Mouse (Mus musculus): ENCODE data around the gene Triobp. TPM values are rescaled to one million over a fixed set of nuclear protein-coding genes. Genes with fewer than 3 reads are reported as not detected.
A peak's percentile ranks its signal among the peaks of the same experiment; 100 is the strongest.

Triobp gene
- polyA plus RNA-seq, 1 experiment: 11.0 TPM

DNA sequence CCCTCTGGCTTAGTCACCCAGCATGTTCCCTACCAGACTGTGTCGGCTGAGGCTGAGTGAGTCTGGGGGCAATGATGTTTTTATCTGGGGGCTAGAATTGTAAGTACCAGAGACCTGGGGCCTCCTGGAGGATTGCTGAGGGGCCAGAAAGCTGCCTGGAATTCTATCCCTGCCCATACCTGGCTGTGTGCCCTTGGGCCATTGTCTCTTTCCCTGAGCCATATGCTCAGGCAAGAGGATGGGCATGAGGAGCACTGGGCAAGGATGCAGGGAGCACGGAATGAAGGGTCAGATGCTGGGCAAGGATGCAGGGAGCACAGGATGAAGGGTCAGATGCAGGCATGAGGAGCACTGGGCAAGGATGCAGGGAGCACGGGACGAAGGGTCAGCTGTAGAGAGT, 32.6 kb downstream of the Triobp start:
- Histone ChIP-seq H3K4me3 (ENCODE audit: insufficient read depth, low read length) (no peak overlapping the region), H3K4me1 (ENCODE audit: control insufficient read depth, insufficient read depth, low read length) (peaks cover 4% of the 10 kb centered on the region; the same call in 1 of the 2 replicates), H3K27ac (ENCODE audit: insufficient read depth, low read length) (no peak overlapping the region)
- TF ChIP-seq POLR2A (IDR thresholded peaks at IDR 0.05; ENCODE audit: extremely low read depth, insufficient read depth, low read length): no peak
- no peak for TF ChIP-seq CTCF (IDR thresholded peaks at IDR 0.05; ENCODE audit: extremely low read depth, insufficient read depth, low read length)

DNA sequence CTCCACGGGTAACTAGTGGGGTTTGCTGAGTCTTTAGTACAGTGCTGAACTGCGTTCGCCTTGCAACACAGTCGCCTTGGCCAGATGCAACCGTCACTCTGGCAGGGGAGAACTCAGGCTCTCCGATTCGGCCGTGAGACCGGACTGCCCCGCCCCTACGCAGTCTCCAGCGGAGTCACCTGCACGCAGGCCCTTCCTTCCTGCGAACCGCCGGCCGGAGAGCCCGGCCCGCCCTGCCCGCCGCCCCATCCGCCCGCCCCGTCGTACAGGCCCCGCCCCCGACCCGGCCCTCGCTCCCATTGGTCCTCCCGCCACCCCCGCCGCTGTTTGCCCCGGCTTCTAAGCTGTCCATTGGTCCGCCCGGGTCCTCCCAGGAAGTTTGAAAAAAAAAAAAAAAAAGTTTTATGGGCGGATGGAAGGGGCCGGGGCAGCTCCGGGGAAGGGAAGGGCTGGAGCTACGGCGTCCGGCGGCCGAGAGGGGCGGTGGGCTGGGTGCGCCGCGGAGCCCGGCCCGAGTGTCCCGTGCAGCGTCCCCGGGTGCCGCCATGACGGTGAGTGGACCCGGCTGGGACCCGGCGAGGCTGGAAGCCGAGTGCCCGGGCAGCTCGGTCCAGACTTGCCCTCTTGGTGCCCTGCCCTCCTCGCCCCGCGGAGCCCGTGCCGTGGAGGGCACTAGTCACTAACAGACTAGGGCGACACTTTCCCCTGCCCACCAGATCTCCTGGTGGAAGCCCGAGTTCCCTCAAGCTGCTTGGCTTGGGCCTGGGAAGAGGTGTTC, 35.3 kb downstream of the Triobp start:
- TF ChIP-seq CTCF (IDR thresholded peaks at IDR 0.05; ENCODE audit: extremely low read depth, insufficient read depth, low read length) (no peak), POLR2A (IDR thresholded peaks at IDR 0.05; ENCODE audit: extremely low read depth, insufficient read depth, low read length) (no peak)
- Histone ChIP-seq H3K4me3 (ENCODE audit: insufficient read depth, low read length) (peak overlapping the region; percentile 55), H3K27ac (ENCODE audit: insufficient read depth, low read length) (peak overlapping the region; percentile 92), H3K4me1 (ENCODE audit: control insufficient read depth, insufficient read depth, low read length) (peaks cover 4% of the 10 kb centered on the region; the same call in 1 of the 2 replicates)

DNA sequence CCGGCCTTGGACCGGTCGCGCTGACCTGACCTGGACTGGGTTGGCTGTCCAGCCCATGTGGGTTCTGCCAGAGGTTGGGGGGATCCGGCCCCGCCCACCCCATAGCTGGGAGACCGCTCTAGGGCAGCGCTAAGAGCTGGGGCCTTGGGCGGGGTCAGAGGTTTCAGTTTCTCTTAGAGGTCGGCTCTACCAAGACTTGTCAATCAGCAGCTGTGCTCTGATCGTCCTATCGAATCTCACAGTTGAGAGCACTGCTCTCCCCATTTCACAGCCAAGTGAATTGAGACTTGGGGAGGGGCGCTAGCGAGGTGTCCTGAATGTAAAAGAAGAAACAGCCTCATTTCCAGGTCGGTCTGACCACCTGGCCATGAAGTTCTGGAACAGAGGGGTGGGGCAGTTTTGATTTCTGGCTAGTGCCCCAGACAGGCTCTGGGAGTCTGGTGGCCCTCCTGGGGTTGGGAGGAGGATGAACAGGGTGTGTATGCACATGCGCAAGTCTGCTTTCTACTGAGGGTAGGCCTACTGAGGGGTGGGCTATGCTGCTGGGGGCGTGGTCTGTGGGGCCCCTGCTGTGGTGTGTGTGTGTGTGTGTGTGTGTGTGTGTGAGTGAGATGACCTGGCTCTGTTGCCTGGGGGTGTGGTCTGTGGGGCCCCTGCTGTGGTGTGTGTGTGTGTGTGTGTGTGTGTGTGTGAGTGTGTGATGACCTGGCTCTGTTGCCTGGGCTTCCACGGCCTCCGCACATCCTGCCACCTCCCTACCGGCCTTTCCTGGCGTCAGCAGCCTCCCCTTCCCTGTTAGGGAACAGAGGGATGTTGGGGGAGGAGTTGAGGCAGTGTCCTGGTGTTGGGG, 36.1 kb downstream of the Triobp start:
- Histone ChIP-seq H3K4me3 (ENCODE audit: insufficient read depth, low read length) (peak overlapping the region; percentile 55), H3K4me1 (ENCODE audit: control insufficient read depth, insufficient read depth, low read length) (peaks cover 8% of the 10 kb centered on the region), H3K27ac (ENCODE audit: insufficient read depth, low read length) (peak overlapping the region; percentile 92; the same call in 1 of the 2 replicates)
- no peak for TF ChIP-seq CTCF (IDR thresholded peaks at IDR 0.05; ENCODE audit: extremely low read depth, insufficient read depth, low read length)
- no peak for TF ChIP-seq POLR2A (IDR thresholded peaks at IDR 0.05; ENCODE audit: extremely low read depth, insufficient read depth, low read length)

DNA sequence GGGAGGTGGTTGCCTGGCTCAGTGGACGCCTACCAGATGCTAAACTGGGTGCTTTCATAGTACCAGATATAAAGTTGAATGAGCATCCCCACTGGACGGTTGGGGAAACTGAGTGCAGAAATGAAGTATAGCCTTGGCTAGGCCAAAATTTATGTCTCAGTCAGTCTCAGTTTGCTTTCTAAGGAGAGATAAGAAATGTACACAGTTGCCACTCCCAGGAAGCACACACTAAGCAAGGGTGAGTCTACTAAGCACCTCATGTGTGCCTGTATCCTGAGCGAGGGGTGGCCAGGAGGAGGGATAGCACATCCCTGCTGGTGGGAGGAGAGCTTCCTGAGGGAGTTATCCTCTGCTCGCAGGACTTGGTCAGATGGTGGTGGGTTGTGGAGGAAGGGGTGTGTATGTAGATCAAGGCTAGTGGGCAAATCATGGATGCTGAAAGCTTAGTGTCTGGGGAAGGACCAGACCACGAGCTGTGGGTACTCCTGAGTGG, 36.8 kb downstream of the Triobp start:
- Histone ChIP-seq H3K27ac (ENCODE audit: insufficient read depth, low read length) (no peak overlapping the region), H3K4me1 (ENCODE audit: control insufficient read depth, insufficient read depth, low read length) (peaks cover 8% of the 10 kb centered on the region), H3K4me3 (ENCODE audit: insufficient read depth, low read length) (no peak overlapping the region)
- no peak for TF ChIP-seq POLR2A (IDR thresholded peaks at IDR 0.05; ENCODE audit: extremely low read depth, insufficient read depth, low read length)
- no peak for TF ChIP-seq CTCF (IDR thresholded peaks at IDR 0.05; ENCODE audit: extremely low read depth, insufficient read depth, low read length)

DNA sequence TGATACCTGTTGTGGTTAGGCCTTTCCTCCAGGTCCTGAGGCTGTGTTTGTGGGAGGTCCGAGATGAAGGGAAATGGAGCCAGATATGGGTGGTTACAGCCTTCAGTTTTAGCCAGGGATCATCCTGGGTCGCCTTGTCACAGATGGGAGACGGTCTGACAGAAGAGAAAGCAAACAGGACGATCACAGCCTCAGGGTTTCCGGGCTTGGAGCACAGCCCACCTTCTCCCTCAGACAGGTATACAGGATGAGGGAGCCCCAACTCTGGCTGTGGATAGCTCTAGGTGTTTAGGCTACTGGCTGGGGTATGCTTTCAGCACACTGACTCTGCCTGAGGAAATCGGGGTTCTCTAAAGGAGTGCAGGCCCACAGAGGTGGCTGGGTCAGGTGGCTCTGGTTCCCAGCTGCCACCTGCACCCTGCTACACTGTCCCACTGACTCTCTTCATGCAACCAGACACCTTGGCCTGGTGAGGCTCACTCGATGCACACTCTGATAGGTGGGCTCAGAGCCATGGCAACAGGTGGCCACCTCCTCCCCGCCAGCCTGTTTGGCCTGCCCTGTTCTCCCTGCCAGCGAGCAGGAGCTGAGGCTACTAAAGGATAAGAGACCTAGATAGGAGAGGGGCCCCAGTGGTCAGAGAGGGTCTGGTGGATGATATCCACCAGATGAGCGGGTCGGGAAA, 39.2 kb downstream of the Triobp start:
- H3K4me3 ChIP-seq (ENCODE audit: insufficient read depth, low read length): no peak overlapping the region
- TF ChIP-seq CTCF (IDR thresholded peaks at IDR 0.05; ENCODE audit: extremely low read depth, insufficient read depth, low read length) (no peak), POLR2A (IDR thresholded peaks at IDR 0.05; ENCODE audit: extremely low read depth, insufficient read depth, low read length) (no peak)
- H3K4me1 ChIP-seq (ENCODE audit: control insufficient read depth, insufficient read depth, low read length): peaks cover 8% of the 10 kb centered on the region
- H3K27ac ChIP-seq (ENCODE audit: insufficient read depth, low read length): no peak overlapping the region

DNA sequence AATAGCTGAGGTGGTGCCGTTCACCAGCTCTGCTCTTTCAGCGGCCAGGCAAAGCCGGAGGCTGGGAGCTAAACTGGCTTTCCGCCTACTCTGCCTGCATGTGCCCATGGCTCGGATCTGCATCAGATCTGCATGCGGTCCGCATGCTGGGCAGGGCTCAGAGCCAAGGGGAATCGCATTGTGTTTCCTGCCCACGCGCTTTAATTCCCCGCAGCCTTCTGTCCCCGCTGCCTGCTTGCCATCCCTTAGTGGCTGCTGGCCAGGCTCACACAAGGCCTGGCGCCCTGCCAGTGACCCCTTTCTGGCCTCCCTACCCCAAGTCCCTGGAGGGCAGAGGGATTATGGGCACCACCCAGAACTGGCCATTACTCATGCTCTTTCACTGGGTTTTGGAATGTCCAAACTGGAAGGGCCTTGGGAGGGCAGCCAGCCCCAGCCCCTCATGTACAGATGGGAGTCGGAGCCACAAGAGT, 41.0 kb downstream of the Triobp start:
- Histone ChIP-seq H3K4me3 (ENCODE audit: insufficient read depth, low read length) (no peak overlapping the region), H3K4me1 (ENCODE audit: control insufficient read depth, insufficient read depth, low read length) (peaks cover 8% of the 10 kb centered on the region), H3K27ac (ENCODE audit: insufficient read depth, low read length) (no peak overlapping the region)
- TF ChIP-seq POLR2A (IDR thresholded peaks at IDR 0.05; ENCODE audit: extremely low read depth, insufficient read depth, low read length) (no peak), CTCF (IDR thresholded peaks at IDR 0.05; ENCODE audit: extremely low read depth, insufficient read depth, low read length) (no peak)

DNA sequence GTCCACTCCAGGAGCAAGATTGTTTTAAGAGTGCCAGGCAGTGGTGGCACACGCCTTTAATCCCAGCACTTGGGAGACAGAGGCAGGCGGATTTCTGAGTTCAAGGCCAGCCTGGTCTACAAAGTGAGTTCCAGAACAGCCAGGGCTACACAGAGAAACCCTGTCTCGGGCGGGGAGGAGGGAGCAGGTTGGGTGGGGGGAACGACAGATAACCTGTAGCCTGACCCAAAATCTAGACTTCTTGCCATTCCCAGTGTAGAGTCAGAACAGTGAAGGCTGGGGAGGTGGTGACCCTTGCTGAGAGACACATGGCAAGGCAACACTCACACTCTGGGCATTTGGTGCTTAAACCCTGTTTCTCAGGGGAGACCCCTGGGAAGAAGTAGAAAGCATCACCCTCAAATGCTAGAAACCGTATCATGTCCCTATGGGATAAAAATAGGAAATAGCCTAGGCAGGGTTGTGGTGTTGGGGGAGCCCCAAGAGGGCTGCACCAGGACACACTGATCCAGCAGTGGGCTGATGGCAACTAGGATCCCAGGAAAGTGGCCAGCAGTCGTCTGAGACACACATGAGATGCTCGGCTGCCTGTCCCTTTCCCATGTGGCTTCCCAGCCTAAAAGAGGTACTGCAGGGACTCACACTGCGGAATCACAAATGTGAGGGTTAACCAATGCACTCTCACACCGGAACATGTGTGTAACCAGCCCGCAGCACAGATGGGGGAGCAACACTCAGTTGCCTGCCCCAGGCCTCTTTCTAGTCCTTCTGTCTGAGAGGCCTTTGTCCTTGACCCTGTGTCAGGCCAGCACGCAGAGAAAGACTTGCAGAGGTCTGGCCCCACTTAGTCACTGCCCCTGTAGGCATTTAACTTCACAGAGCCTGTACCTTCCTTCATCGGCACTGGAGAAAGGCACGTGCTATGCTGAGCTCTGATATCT, 41.9 kb downstream of the Triobp start:
- Histone ChIP-seq H3K4me3 (ENCODE audit: insufficient read depth, low read length) (no peak overlapping the region), H3K4me1 (ENCODE audit: control insufficient read depth, insufficient read depth, low read length) (peaks cover 6% of the 10 kb centered on the region), H3K27ac (ENCODE audit: insufficient read depth, low read length) (no peak overlapping the region)
- no peak for TF ChIP-seq CTCF (IDR thresholded peaks at IDR 0.05; ENCODE audit: extremely low read depth, insufficient read depth, low read length)
- no peak for TF ChIP-seq POLR2A (IDR thresholded peaks at IDR 0.05; ENCODE audit: extremely low read depth, insufficient read depth, low read length)

DNA sequence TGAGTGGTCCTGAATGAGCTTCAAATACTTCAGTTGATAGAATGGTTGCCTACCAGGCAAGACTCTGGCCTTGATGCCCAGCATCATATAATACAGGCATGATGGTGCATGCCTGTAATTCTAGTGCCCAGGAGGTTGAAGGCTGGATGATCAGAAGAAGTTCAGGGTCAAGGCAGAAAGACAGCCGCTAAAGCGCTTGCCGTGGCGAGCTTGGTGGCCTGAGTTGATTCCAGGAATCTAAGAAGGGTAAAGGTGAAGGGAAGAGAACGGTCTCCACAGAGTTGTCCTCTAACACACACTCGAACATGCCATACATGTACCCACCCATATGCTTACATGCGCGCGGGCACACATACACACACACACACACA, 42.6 kb downstream of the Triobp start:
- Histone ChIP-seq H3K27ac (ENCODE audit: insufficient read depth, low read length) (no peak overlapping the region), H3K4me1 (ENCODE audit: control insufficient read depth, insufficient read depth, low read length) (peaks cover 4% of the 10 kb centered on the region), H3K4me3 (ENCODE audit: insufficient read depth, low read length) (no peak overlapping the region)
- TF ChIP-seq CTCF (IDR thresholded peaks at IDR 0.05; ENCODE audit: extremely low read depth, insufficient read depth, low read length) (no peak), POLR2A (IDR thresholded peaks at IDR 0.05; ENCODE audit: extremely low read depth, insufficient read depth, low read length) (no peak)

All from cortical plate, adult 2 months (tissue).